Mouse (Mus musculus) heart, adult 10 weeks (tissue): ENCODE measurements around the gene Acox2. TPM values are rescaled to one million over a fixed set of nuclear protein-coding genes. Genes with fewer than 3 reads are reported as not detected.

Experiments
- polyA plus RNA-seq: library from polyadenylated mRNA; stranded (reverse); fragments of 350-450 nt; fragmentation: Illumina TruSeq; extraction: RNeasy Lipid Tissue Mini Kit (QIAGEN cat#74804); gene quantifications from one replicate; pipeline ENCODE4 v1.2.3, GENCODE M21; 2014; ENCODE audit warnings: low read depth, low replicate concordance

The Acox2 gene
- 1.1 TPM for polyA plus RNA-seq

DNA sequence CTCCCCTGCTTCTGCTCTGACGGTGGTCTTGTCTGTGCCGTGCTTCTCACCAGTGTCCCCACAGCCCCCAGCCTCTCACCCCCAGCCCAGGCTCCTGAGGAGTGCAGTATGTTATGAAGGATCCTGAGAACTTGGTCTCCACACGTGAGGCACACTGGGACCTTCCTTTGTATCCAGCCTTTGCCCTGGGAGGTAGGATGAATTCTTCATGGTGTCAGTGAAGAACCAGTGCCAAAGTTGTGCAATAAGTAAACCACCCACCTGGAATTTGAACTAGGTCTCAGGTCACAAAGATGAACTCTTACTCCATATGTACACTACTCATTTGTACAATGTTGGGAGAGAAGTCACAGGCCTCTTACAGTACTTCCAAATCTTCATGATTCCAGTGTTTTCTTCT is at the start of gene Acox2:
Acox2 (minus strand) TSS at position 188 of the 400 bp plus-strand sequence.

DNA sequence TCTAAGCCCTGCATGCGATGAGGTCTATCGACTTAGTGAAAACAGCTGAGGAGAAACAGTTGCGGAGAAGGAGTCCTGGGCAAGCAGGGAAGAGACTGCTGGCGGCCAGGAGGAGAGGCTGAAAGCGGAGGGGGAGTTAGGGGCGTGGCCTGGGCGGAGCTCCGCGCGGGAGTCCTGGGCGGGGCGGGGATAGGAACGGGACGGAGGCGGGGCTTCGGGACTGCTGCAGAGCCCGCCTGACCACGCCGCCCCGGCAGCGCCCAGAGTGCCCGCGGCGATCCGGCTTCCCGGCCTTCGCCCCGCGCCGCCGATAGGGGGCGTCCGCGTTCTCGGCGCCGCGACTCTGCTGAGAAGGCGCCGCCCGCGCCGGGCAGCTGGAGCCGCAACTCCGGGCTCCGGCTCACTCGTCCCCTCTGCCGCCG is 45.3 kb downstream of the Acox2 start, which contains the start of gene Kctd6:
Kctd6 (plus strand) TSS at position 338 of the 422 bp plus-strand sequence.

Other genes with a start within 250 kb of the Acox2 start
- 35.8 TPM for gene Rpp14, start 179.0 kb downstream of the Acox2 start, polyA plus RNA-seq
- 25.0 TPM for gene Pxk, start 161.1 kb downstream of the Acox2 start, polyA plus RNA-seq
- gene Pdhb, start 86.3 kb downstream of the Acox2 start, polyA plus RNA-seq = 840 TPM
- 13.6 TPM for gene Kctd6, start 45.2 kb downstream of the Acox2 start, polyA plus RNA-seq
- 4.2 TPM for gene Fam107a, start 58.7 kb upstream of the Acox2 start, polyA plus RNA-seq
- not detected for gene Oit1, start 119.4 kb upstream of the Acox2 start, polyA plus RNA-seq